Mouse (Mus musculus) thymus, postnatal 25 days (tissue): ENCODE data around the gene Adgrl2.

Experiments used
- DNase-seq: peaks from one replicate; pipeline ENCODE4 v3.0.0; 2022

Adgrl2 gene

DNA sequence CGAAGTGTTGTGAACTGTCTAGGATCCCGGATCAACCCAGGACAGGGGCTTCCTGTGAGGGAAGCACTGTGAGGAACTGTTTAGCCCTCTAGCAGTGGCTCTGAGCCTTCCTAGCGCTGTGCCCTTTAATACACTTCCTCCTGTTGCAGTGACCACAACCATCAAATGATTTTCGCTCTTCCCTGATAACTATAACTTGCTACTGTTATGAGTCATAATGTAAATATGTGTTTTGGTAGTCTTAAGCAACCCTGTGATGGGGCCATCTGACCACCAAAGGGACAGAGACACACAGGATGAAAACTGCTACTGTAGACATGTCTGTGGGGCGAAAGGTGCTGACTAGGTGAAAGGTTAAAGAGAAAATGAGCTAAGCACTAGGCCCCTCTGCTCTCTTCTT lies 71.9 kb downstream of the Adgrl2 start:
- no peak for DNase-seq

DNA sequence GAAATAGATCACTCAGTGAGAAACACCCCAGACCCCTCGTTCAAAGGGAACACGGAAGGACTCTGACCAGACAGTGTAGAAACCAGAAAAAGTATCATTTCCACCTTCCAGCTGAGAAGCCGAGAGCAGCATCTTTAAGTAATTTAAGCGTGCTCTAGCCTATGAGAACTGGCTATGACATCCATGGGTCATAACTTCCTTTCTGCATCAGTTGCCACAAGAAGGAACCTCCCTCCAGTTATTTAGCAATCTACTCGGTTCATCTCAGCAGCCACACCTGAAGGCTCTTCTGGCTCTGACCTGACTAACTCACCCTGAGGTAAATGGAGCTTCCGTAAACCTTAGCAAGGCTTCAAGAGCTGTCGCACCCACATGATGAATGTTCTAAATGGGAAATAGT lies 72.5 kb downstream of the Adgrl2 start:
- no peak for DNase-seq

DNA sequence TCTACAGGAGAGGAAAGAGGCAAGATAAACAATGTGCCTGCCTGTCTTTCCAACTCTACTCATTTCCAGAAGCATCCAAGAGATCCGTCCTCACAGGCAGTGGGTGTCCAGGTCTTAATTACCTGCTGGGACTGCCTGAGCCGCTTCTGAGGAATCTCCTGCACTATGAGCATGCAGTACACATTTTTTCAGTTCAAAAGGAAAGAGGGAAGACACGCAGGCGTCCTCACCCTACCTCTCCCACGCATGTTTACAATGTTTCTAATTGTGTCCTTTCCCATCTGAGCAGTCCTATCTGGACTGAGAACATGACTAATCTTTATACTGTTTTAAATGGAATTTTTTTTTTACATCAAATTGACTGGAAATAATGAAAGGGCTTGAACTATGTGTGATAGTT lies 74.1 kb downstream of the Adgrl2 start:
- DNase-seq, result no peak

DNA sequence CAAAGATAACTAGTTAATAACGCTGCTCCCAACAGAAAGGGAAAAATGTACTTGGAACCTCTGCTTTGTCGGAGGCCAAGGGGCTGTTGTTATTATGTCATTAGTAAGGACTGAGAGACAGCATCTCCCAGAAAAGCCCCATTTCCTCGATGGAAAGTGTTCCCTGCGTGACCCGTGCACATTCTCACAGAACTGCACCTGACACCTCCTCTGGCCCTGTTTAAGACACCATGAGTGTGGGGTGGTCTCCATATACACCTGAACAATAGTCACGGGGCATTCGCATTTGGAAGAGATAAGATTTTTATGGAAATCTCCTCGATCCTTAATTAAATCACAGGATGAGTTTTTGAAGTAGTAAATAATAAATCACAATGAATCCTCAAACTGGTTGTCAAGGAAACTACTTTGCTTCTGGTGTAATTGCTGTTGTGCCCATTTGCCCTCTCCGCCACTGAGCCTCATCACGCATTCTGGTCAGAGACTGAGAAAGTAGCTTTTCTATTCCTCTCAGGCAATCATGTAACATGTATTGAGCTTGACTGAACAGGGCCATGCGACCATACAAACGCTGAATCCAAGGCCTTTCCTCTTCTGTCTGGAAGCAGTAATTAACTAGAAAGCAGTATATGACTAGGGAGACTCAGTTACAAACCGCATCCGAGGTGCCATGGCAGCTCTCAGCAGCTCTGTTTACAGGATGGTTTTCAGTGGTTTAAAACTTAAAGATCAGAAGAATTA lies 77.2 kb downstream of the Adgrl2 start:
- no peak for DNase-seq

DNA sequence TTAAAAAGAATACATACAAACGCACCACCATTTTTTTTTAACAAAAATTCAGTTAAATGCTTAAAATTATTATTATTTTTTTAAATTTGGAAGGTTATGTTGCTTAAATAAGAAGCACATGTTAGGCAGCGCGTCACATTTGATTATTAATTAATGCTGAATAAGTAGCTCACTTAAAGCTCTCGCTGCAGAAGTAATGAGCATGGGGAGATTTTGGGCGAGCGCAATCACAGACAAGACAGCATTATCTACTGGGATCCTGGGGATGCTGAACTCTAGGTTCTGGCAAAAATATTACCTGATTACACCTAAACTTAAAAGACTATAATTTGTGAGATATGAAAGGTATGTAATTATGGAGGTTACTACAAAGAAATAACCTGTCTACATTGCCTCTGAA lies 77.8 kb downstream of the Adgrl2 start:
- no peak for DNase-seq

DNA sequence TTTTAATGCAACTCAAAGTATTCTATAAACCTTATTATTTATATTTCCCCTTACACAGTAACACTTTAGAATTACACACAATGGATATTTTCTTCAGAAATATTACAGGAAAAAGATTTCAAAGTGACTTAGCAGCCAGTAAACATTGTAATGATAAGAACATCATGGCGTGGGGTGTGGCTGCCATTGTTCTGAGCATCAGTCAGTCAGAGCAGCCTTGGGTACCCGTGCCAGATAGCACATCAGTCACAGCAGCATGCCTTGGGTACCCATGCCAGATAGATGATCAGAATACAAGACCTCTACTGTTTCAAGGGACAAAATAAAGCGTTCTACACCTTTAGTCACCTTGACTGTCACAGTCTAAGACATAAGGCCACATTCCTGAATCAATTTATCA lies 82.5 kb downstream of the Adgrl2 start:
- DNase-seq, result no peak

DNA sequence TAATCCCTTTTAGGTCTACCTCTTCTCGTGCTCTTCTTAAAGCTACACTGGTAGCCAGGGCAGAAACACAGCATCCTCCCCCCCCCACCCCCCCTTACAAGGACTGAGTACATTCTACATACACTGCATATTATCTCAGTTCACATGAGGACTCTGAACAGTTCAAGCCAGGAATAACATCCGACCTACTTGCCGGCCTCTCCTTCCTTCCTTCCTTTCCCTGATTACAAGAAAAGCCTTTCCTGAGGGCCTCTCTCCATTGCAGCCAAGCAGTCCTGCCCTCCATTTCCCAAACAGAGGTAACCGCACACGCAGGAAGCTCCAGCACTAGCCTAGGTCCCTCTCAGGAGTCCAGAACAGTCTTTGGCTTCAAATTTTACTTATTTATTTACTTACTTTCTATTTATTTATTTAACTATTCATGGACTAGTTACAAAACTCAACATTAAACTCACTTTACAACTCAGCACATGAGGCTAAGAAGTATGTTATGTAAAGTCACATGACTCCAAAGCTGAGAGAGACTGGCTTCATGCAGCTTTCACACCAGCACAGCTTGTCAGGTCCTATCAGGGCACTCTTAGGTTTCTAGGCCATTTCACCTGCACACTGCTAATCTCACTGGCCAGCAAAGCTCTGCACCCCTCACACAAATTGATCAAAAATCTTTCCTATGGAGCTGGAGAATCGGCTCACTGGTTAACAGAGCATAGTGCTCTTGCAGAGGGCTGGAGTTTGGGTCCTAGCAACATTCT lies 83.2 kb downstream of the Adgrl2 start:
- no peak for DNase-seq

DNA sequence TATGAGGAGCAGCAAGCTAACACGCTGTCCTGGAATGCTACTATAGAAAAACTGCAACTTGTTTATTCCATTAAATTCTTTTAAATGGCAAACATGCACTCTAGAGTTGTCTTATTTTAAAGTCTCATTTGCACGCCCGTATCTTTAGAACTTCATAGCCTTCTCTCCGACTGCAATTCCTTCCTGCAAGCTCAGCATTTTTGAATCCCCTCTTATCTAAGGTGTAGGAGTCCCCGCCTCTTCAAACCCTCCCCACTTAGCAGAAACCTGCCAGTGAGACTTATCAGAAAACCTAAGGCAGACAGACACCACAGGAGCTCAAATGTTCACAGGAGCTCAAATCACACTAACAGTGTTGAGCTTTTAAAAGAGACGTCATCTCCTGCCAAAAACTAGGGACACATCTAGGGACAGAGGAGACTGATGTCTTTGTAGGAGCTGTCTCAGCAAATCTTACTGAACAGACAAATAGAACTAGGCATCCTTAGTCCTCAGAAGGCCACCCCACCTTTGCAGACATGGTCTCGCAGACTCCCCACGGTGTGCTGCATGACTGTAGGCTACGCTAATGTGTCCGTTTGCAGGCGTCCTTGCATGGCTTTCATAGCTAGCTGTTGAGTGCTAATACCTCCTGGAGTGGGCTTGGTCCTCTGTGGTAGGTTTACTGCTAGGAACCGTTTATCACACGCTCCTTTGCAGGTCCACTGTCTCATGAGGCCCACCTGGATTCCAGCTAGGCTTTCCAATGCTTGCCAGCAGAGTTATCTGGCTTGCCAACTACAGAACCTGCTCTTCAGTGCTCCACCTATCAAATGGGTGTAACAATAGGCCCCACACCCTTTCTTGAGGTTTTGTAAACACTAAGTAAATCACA lies 84.2 kb downstream of the Adgrl2 start:
- no peak for DNase-seq

DNA sequence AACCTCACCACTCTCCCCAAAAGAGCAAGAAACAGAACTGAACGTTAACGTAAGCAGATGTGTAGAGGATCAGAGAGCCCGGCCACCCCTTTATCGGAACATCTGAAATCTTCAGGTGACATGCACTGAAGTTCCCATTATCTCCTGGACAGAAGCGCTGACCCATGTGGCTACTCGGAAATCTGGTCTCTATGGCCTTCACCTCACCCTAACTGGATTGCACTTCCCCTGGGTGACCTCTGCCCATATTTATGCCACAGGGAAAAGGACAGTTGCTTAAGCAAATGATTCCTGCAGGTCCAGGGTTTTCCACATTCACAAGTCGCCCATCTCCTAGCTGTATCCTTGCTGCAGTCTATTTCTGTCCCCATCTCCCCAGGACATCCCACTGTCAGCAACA lies 84.9 kb downstream of the Adgrl2 start:
- no peak for DNase-seq

DNA sequence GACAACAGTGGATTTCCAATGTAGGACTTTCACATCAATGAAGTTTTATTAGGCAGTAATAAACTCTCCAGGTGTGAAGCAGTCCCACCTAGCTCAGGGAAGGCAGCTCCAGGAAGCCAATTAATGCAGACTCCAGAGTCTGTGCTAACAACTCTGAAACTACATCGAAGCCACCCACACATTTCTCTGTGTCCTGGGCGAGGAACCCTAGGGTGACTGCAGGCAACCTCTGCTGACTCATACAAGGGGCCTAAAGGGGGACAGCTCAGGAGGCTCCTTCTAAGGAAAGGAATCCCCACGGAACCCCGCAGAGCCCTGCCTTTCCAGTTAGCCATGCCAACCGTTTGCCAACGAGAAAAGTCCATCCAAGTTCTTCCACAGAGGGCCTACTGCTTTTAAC lies 90.5 kb downstream of the Adgrl2 start:
- DNase-seq, result no peak

DNA sequence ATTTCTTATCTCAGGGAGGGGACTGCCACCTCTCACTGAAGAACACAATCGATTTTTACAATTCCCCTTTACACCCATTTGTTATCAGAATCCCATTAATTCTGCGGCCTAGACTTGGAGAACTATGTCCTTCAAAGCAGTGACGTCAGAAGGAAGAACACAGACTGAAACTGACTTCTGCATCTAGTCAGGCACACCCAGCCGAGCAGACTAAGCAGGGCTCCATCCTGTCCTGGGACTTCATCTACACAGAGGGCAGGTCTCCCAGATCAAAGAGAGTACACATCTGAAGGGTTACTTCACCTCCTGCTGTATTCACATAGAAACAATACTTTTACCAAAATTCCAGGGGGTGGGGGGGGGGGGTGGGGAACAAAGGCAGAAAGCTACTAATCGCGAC lies 90.9 kb downstream of the Adgrl2 start:
- DNase-seq, result no peak

DNA sequence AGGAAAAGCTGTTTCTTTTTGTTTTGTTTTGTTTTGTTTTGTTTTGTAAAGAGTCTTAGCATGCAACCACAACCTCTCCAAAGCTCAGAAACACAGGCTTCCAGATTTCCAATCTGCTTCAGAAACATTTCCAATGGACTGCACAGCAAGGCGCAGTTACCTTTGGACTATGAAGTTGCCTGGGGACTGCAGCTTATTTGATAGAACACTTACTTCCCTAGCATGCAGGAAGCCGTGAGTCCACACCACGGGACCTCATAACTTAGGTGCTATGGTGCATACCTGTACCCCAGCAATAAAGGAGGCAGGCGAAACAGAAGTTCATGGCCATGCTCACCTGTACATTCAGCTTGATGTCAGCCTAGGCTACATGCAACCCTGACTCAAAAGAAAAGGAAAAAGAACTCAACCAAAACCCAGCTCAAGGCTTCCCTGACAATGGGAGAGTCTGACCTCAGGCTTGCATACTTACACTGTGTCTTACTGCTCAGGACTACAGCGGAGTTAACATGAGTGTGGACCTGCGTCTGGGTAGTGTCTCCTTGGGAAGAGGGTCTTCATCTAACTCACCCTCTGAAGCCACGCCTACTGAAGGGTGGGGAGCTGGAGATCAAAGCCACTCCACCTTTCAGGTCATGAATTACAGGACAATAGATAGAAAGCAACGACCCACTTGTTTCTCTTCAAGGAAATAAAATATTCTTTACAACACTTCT lies 91.7 kb downstream of the Adgrl2 start:
- no peak for DNase-seq

DNA sequence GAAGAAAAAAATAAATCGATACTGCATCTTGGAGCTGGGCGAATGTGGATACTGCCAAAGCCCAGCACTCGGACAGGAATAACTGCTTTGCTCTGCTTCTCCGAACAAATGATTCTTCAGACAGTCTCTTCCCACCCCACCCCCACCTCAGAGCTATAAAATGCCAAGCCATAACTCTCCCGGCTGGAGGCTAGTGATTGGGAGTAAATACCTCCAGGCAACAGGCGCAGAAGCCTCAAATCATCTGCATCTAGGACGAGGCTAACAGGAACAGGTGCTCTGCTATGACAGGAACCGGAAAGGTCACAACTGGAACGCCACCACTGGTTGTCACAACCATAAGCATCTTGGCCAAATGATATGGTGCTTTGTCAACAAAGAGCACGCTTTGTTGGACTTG lies 94.1 kb downstream of the Adgrl2 start:
- no peak for DNase-seq

DNA sequence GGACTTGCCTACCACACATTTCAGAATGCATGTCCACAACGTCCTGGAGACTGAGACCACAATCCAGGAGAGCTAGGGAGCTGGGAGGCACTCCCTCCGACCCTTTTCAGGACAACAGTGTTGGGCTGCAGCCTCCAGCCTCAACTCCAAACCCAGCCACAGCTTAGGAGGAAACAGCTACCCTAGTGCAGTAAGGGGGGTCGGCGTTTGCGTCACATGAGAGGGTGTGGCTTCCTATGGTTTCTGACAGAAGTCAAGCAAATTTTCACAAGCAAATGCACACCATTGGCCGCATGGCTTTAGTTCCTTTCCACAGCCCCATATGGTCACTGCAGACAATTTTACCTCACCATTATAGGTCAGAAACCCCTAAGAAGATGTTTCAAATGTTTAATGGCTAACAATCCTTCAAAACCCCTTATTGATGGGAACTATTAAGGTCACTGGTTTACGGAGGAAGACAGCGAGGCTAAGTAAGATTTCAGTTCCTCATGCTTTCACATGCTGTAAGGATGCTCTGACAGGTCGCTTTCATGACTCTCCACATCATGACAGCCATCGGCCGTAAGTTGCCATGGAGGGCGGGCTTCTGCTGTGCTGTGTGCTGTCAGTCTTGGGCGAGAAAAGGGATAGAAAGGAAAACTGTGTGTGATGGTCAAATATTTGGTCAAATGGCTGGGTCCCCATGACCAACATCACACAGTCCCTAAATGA lies 94.8 kb downstream of the Adgrl2 start:
- peak; percentile 28 for DNase-seq

DNA sequence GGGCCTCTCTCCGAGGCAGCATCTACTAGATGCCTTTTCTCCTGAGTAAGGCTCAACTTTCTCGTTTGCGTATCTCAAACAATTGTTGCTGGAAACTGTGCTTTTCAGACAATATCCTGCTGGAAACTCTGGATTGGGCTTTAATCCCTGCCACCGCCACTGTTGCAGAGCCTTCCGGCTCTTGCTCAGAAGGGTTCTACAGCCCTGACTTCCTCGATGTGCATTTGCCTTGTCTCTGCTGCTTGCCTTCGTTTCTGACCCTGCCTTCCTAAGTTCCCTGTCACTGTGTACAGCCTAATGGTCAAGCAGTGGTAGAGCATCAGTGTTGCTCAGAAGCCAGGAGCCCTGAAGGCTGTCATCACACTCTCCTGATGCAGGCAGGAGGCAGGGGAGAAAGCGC lies 95.5 kb downstream of the Adgrl2 start:
- no peak for DNase-seq

DNA sequence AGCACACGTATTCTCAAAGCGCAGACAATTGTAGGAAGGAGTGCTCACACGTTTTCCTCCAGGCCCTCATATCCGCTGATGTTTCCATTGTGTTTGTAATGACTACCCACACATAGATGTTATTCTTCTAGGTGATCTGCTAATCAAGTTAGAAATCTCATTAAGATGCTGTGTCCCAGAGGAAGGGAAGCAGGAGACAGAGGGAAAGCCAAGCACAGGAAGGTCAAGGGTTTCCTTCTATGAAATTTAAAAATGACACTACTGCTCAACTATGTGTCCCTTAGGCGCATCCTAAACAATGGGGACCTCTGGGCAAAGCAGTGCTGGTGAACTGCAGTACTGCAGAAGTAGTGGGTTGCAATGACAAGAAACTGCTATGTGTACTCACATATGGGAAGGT lies 102.5 kb downstream of the Adgrl2 start:
- DNase-seq, result no peak

DNA sequence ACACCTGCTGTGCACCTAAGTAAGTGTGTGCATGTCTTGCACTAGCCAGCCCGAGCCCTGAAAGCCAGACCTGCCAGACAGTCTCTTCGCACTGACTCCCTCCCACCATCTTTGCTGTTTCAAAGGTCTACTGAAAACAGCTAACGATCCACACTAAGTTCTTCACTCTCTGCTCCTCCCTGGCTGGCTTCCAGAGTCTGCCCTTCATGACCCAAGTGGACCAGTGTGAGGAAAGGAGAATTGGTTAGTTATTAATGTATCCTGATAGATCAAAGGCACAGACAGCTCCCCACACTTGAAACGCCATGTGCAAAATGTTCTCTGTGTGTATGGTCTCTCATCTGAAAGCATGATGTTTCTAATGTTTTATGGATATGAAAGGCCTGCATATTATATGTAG lies 103.4 kb downstream of the Adgrl2 start:
- no peak for DNase-seq

DNA sequence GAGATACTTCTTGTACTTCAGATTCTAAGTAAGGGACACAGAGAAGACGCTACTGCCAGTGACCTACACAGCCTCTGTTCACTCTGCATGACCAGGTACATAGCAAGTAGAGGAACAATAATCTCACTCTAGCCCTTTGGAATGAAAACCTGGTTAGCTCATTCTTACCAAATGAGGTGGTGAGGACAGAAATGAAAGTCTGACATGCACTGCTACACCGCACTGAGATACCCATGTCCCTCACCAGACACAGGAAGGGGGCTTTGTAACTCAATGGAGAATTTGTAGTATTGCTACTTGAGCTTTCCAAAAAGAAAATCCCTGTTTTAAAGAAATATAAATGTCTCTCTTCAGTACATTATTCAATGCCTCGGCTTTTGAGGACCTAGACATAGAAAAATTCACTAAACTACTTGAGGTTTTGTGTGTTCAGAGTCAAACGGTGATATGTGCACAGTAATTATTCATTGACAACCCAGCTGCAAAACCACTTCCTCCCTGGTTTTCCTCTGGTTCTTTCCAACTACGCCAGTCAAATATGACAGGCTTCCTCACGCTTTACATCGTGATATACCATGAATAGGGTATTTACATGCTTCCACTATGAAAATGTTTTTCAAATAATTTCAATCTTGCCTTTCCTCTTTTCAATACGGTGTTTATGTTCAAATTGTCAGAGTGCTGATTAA lies 104.2 kb downstream of the Adgrl2 start:
- no peak for DNase-seq

DNA sequence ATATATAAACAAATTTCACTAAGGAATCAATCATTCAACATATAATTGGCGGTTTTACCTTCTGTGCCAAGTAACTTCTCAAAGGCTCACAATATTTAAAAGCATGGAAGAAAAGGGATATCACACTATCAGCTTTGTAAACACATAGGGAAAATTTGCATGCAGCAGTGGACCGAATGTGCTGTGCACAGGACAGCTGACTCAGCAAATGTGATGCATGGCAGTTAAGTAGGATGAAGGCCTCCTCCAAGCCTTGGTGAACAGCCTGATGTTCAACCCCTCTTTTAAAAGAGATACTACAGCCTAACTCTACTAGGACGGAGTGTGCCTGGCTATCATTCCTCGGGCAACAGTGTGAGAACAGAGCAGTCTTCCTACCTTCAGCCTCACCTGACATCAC lies 105.2 kb downstream of the Adgrl2 start:
- no peak for DNase-seq

DNA sequence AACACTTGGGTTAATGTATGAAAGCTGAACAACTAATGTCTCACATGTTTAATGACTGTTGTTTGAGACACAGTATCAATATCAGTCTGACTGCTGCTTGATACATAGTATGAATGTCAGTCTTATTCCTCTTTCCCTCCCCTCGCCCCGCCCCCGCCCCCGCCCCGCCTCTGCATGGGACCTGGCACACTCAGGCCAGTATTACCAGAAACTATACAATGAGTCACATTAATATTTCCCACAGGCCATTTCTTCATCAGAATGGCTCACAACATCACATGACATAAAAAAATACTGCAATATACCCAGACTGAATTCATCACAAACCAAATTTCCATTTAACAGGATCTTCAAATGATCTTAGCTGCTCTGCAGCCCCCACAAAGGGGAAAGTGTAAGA lies 108.9 kb downstream of the Adgrl2 start:
- DNase-seq, result no peak

DNA sequence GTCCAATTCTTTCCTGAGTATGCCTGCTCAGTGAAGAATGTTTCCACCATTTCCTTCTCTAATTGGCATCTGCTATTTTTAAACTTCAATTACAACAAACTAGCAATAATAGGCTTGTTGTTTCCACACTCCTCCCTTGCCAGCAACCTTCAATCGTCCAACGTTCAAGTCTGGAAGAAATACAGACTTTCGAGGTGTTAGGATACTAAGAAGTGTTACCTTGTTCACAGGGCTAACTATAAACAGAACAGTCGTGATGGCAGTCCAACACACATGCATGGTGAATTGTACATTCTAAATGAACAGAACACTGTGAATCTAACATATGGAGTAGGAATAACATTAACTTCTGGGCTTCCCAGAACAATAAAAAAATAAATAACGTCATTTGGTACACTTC lies 117.8 kb downstream of the Adgrl2 start:
- no peak for DNase-seq
